Mouse (Mus musculus) bone marrow macrophage, adult 2 months (primary cell): ENCODE measurements around the gene Gm49355. TPM values are rescaled to one million over a fixed set of nuclear protein-coding genes. Genes with fewer than 3 reads are reported as not detected.
A peak's percentile ranks its signal among the peaks of the same experiment; 100 is the strongest.

Experiments
- H3K27ac ChIP-seq: 2 replicates; pipeline ENCODE4 v1.5.1; 2012; ENCODE audit warnings: low read depth, low read length; ENCODE audit not compliant: insufficient read depth
- H3K4me1 ChIP-seq: 2 replicates; pipeline ENCODE4 v1.6.1; 2012; ENCODE audit warnings: low read length; ENCODE audit not compliant: control insufficient read depth, insufficient read depth
- H3K4me3 ChIP-seq: 2 replicates; pipeline ENCODE4 v1.5.1; 2012; ENCODE audit warnings: mild to moderate bottlenecking, low read length, moderate library complexity; ENCODE audit not compliant: insufficient read depth
- CTCF ChIP-seq: IDR thresholded peaks from 2 replicates; pipeline ENCODE4 v1.5.1; 2012; ENCODE audit warnings: low read depth, mild to moderate bottlenecking, low read length, moderate library complexity
- POLR2A ChIP-seq: IDR thresholded peaks from 2 replicates; pipeline ENCODE4 v1.6.1; 2012; ENCODE audit warnings: mild to moderate bottlenecking, low read depth, low read length, borderline replicate concordance
- polyA plus RNA-seq: library from polyadenylated mRNA; stranded (reverse); fragments of >200 nt; gene quantifications from 2 replicates; pipeline ENCODE4 v1.2.4, GENCODE M21; 2012; ENCODE audit not compliant: missing spikeins, insufficient read depth, insufficient read length

The Gm49355 gene
- polyA plus RNA-seq, 1 experiment: 0.25 TPM

GRCm38 (mm10) chr14:12342458-12343131 lies 58.8 kb downstream of the Gm49355 start:
- TF ChIP-seq CTCF: no peak
- TF ChIP-seq POLR2A: no peak
- Histone ChIP-seq H3K4me1 (peaks cover 11% of the 10 kb centered on the region), H3K4me3 (no peak overlapping the region), H3K27ac (no peak overlapping the region)

GRCm38 (mm10) chr14:12343451-12343941 lies 59.7 kb downstream of the Gm49355 start:
- peaks cover 11% of the 10 kb centered on the region for H3K4me1 ChIP-seq
- H3K4me3 ChIP-seq: no peak overlapping the region
- TF ChIP-seq POLR2A (no peak), CTCF (no peak)
- no peak overlapping the region for H3K27ac ChIP-seq

GRCm38 (mm10) chr14:12344061-12344745 lies 60.4 kb downstream of the Gm49355 start:
- TF ChIP-seq CTCF: no peak
- no peak for TF ChIP-seq POLR2A
- H3K4me1 ChIP-seq: peaks cover 11% of the 10 kb centered on the region
- no peak overlapping the region for H3K27ac ChIP-seq
- H3K4me3 ChIP-seq: no peak overlapping the region

- H3K27ac ChIP-seq: no peak overlapping the region
- H3K4me3 ChIP-seq: no peak overlapping the region
- TF ChIP-seq CTCF: no peak
- no peak for TF ChIP-seq POLR2A
- H3K4me1 ChIP-seq: peaks cover 11% of the 10 kb centered on the region
Observed at GRCm38 (mm10) chr14:12344746-12345240, 61.0 kb downstream of the Gm49355 start.

DNA sequence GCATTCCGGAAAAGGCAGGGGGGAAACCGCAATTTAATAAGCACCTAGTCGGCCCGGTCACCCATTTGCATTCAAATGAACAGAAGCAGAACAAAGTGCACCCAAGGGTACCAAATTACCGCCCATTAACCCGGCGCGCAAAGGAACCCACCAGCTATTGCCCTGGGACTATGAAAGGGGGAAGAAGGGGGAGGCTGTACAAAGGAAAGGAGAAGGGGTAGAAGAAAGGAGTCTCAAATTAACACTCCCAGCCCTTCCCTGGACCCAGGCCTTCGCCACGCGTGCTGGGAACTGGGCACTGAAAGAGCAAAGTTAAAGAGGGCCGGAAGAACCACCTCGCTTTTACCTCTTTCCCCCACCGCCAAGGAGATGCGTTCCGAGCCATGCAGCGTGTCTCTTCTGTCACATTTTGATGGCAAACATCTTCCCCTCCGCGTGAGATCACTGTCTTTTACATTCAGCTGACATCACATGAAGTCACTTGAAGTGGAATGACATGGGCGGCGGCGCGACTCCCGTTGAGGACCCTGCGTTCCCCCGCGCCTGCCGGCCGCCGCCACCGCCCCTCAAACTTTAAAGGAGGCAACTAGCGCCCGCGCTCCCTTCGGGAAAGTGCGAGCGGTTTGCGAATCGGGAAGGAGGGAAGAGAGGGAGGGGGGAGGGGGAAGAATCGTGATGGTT lies 61.6 kb downstream of the Gm49355 start:
- TF ChIP-seq POLR2A (no peak), CTCF (no peak)
- H3K4me3 ChIP-seq: no peak overlapping the region
- peaks cover 8% of the 10 kb centered on the region for H3K4me1 ChIP-seq
- no peak overlapping the region for H3K27ac ChIP-seq

GRCm38 (mm10) chr14:12346011-12346864 lies 62.5 kb downstream of the Gm49355 start:
- TF ChIP-seq POLR2A: no peak
- no peak for TF ChIP-seq CTCF
- Histone ChIP-seq H3K27ac (no peak overlapping the region), H3K4me1 (peaks cover 3% of the 10 kb centered on the region), H3K4me3 (peak overlapping the region; percentile 55)

GRCm38 (mm10) chr14:12346865-12347600 lies 63.3 kb downstream of the Gm49355 start:
- Histone ChIP-seq H3K27ac (no peak overlapping the region), H3K4me1 (peaks cover 3% of the 10 kb centered on the region), H3K4me3 (peak overlapping the region; percentile 55; the same call in 1 of the 2 replicates)
- no peak for TF ChIP-seq CTCF
- TF ChIP-seq POLR2A: no peak

DNA sequence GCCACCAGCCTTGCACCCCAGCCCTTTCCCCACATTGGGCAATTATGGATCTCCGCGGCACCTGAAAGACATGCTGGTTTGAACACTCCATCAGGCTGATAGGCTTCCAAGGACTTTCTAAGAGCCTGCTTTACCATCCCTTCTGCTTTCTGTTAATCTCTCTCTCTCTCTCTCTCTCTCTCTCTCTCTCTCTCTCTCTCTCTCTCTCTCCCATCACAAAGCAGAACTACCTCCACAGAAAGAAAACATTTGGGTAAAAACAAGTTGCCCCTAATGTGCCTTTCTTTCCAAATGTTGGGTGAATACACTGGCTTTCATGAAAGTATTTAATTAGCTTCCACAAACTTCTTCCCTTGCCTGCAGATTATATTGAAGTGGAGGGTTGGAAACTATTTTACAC lies 64.3 kb downstream of the Gm49355 start, which contains the start of gene Fezf2:
Gene Fezf2 (minus strand): TSS at position 101 of the 400 bp plus-strand sequence.
- H3K4me3 ChIP-seq: no peak within 1 kb of the TSS
- peaks cover 3% of the 10 kb centered on the region for H3K4me1 ChIP-seq
- no peak within 1 kb of the TSS for H3K27ac ChIP-seq
- no peak for TF ChIP-seq CTCF
- TF ChIP-seq POLR2A: no peak
